Mouse (Mus musculus) urinary bladder, postnatal 14 days (tissue): Measurements from ENCODE around the gene Teddm2.

Experiments
- DNase-seq: peaks from one replicate; pipeline ENCODE4 v3.0.0; 2021; ENCODE audit warnings: low spot score

The Teddm2 gene

GRCm38 (mm10) chr1:153820216-153820615 is 79.8 kb downstream of the Teddm2 start:
- no peak for DNase-seq

- no peak for DNase-seq
Observed at GRCm38 (mm10) chr1:153814278-153814677, 85.8 kb downstream of the Teddm2 start.

GRCm38 (mm10) chr1:153807390-153807993 is 92.5 kb downstream of the Teddm2 start:
- peak; percentile 74 for DNase-seq

GRCm38 (mm10) chr1:153803530-153803929 is 96.5 kb downstream of the Teddm2 start:
- DNase-seq: no peak

- peak; percentile 18 for DNase-seq
Observed at GRCm38 (mm10) chr1:153802691-153803090, 97.3 kb downstream of the Teddm2 start.
